Mouse (Mus musculus): ENCODE measurements around the gene Sirpa.

DNA sequence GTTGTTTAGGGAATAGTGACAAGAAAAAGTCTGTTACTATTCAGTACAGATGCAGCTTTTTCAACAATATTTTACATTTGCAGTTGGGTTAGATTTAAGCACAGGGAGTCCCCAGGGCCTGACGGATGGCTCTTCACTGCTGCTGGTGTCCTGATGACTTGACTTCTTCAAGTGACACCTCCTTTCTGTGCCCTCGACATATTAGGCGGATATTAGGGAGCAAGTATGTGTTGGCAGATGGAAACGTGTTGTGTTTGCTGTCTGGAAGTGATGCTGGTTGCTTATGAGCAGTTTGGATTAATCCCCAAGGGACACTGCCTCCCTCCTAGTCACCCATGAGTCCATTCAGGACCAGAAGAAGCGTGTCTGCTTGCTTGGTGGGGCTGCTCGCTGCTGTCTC, 21.3 kb downstream of the Sirpa start:
- TF ChIP-seq CTCF (IDR thresholded peaks at IDR 0.05; ENCODE audit: control insufficient read depth, insufficient read depth, low read length) (no peak), POLR2A (IDR thresholded peaks at IDR 0.05; ENCODE audit: borderline replicate concordance, control insufficient read depth, low read depth, low read length) (no peak)
